Mouse (Mus musculus) heart, postnatal 0 days (tissue): ENCODE data around the gene Gnmt.

Source experiments
- CTCF ChIP-seq: IDR thresholded peaks from 2 replicates; pipeline ENCODE4 v1.5.1; 2016; ENCODE audit warnings: antibody characterized with exemption, control low read depth, low read depth
- EP300 ChIP-seq: IDR thresholded peaks from 2 replicates; pipeline ENCODE4 v1.6.1; 2016; ENCODE audit warnings: antibody characterized with exemption, low read depth

GRCm38 (mm10) chr17:46712442-46712841 is 16.5 kb downstream of the Gnmt start:
- TF ChIP-seq CTCF, result no peak
- no peak for TF ChIP-seq EP300
